Mouse (Mus musculus): ENCODE measurements around the gene Crb1. TPM values are rescaled to one million over a fixed set of nuclear protein-coding genes. Genes with fewer than 3 reads are reported as not detected.
A peak's percentile ranks its signal among the peaks of the same experiment; 100 is the strongest.

Gene Crb1
- polyA plus RNA-seq, 1 experiment from 2014 or later, result 3.5 TPM

DNA sequence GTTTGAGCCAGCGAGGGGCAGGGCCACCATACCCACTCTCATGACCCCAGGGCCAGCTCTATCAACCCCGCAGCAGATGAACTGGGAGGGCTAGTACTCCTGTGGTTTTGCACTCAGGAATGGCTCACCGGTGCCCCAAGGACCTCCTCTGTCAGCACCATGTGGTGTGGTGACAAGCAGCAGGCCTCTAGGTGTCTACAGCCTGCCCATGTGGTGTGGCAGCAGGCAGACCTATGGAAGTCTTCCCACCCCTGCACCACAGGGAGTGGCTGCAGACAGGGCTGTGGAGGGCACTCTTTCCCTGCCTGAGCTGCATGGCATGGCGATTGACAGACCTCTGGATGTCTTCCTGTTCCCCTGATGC is 2.7 kb upstream of the Crb1 start:
- ATAC-seq (ENCODE audit: low FRiP score, low read depth), result no peak

DNA sequence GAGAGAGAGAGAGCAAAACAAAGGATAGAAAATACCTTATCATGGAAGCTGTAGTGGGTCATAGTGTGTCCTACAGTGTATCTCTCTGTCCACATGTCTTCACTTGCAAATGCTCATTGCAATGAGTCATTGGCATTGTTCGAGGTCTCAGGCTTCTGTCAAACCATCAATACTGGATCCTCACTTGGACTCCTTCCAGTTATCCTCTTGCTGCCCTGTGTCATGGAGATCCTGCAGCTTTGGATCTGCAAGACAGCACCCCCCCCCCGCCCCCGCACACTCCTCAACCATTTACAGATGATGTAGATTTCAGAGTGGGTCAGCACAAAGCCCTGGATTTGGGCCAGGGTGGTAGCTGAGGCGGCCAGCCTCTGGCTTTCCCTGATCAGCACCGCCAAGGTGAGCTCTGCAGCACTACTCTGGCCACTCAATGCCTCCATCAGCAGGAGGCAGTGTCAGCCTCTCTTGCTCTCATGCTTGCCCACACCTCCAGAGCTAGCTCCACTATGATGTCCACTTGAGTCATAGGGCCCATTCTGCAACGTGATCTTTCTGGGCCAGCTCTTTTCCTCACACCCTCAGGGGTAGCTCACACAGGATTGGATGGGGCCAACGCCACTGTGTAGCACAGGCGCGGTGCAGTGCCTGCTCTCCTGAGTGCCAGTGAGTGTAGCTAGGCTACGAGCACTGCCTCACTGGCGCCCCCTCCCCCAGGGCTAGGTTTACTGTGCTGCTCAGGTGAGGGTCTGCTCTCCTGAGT is 2.1 kb upstream of the Crb1 start:
- no peak overlapping the region for H3K4me3 ChIP-seq
- WGBS, result 23% methylated on average over 11 of the region's 11 CpGs
- peaks cover 7% of the 10 kb centered on the region; the same call in 1 of the 2 replicates for H3K27me3 ChIP-seq
- peaks cover 18% of the 10 kb centered on the region for H3K4me1 ChIP-seq
- no peaks in the 10 kb centered on the region for H3K36me3 ChIP-seq
- no peak overlapping the region for H3K9ac ChIP-seq (replicated peaks)
- H3K4me2 ChIP-seq (replicated peaks), result 0 out of 2 replicates have a peak overlapping the region, but pooled peaks have one; percentile 5
- H3K9me3 ChIP-seq, result no peaks in the 10 kb centered on the region
- peak; percentile 29; the same call in 1 of the 2 replicates for ATAC-seq (ENCODE audit: low FRiP score, low read depth)
- H3K27ac ChIP-seq (replicated peaks), result no peak overlapping the region

More for the DNA sequence above, 2.7 kb upstream of the Crb1 start:
- Histone ChIP-seq H3K4me3 (no peak overlapping the region), H3K9ac (replicated peaks) (no peak overlapping the region), H3K4me1 (peaks cover 18% of the 10 kb centered on the region), H3K27me3 (peaks cover 7% of the 10 kb centered on the region; the same call in 1 of the 2 replicates), H3K27ac (replicated peaks) (no peak overlapping the region), H3K9me3 (no peaks in the 10 kb centered on the region), H3K36me3 (no peaks in the 10 kb centered on the region), H3K4me2 (replicated peaks) (0 out of 2 replicates have a peak overlapping the region, but pooled peaks have one; percentile 5)
- WGBS, result 31% methylated on average over 4 of the region's 4 CpGs

DNA sequence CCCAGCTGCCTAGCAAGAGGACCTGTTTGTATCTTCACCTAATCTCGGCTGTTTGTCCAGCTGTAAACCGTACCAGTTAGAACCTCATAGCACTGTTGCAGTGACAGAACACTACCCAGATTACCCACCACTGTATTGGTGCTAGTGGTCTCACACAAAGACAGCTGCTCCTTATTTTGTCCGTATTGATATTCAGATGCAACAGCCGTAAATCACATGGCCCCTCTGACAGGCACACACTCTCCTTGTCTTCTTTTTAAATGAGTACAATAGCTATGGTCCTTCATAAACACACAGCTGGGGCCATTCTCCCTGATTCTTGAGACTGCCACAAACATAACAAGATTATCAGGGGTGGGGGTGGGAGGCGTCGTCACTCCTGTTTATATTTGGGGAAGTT is 1.0 kb downstream of the Crb1 start:
- peak overlapping the region; percentile 63 for H3K27ac ChIP-seq (replicated peaks)
- H3K4me3 ChIP-seq, result peak overlapping the region; percentile 30
- WGBS, result 10% methylated on average over 6 of the region's 6 CpGs
- peak; percentile 88 for ATAC-seq (ENCODE audit: low FRiP score, low read depth)
- H3K4me1 ChIP-seq, result peaks cover 18% of the 10 kb centered on the region
- H3K36me3 ChIP-seq, result no peaks in the 10 kb centered on the region
- H3K4me2 ChIP-seq (replicated peaks), result peak overlapping the region; percentile 45
- H3K27me3 ChIP-seq, result peaks cover 7% of the 10 kb centered on the region; the same call in 1 of the 2 replicates
- 0 out of 2 replicates have a peak overlapping the region, but pooled peaks have one; percentile 4 for H3K9ac ChIP-seq (replicated peaks)
- no peaks in the 10 kb centered on the region for H3K9me3 ChIP-seq

DNA sequence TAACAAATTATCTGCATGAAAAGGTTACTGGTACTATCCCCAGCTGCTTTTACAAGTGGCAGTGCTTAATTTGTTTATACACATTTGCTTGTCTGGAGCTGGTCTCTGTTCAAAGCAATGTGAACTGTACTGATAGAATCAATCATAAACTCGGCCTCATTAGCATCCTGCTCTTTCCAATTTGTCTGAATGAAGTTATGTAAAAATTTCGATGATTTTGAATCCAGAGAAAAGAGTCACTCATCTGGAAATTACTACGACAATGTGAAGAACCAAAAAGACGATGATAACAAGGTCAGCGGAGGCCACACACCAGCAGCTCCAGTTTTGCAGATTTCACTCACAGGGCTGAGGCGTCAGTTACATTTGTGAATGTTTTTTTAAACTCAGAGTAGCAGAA is 5.6 kb downstream of the Crb1 start:
- whole genome bisulfite sequencing, result 75% methylated on average over 6 of the region's 6 CpGs
- Histone ChIP-seq H3K27me3 (no peaks in the 10 kb centered on the region), H3K36me3 (no peaks in the 10 kb centered on the region), H3K4me3 (no peak overlapping the region), H3K4me1 (peaks cover 8% of the 10 kb centered on the region), H3K4me2 (replicated peaks) (no peak overlapping the region), H3K27ac (replicated peaks) (no peak overlapping the region), H3K9me3 (no peaks in the 10 kb centered on the region), H3K9ac (replicated peaks) (no peak overlapping the region)
- ATAC-seq (ENCODE audit: low FRiP score, low read depth), result no peak

DNA sequence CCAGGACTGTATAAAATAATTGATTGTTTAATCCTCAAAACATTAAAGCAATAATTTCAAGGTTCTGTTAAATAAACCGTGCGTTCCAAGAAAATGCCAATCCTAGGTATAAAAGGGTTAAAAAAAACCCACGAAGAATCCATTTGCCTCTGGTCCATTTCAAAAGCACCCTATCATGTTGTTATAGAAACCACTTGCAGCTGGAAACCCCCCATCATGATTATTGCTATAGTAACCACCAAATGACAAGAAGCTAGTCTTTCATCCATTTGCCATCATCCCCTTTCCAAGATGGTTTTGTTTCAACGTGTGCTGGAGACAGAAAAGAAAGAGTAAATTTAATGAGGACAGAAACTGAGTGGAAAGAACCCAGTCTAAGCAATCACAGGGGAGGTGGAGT is 28.3 kb downstream of the Crb1 start:
- Histone ChIP-seq H3K9me3 (no peaks in the 10 kb centered on the region), H3K27me3 (no peaks in the 10 kb centered on the region), H3K4me3 (no peak overlapping the region), H3K9ac (replicated peaks) (no peak overlapping the region), H3K4me2 (replicated peaks) (no peak overlapping the region), H3K36me3 (no peaks in the 10 kb centered on the region), H3K27ac (replicated peaks) (no peak overlapping the region), H3K4me1 (peaks cover 23% of the 10 kb centered on the region)
- ATAC-seq (ENCODE audit: low FRiP score, low read depth), result no peak
- 34% methylated on average over 4 of the region's 4 CpGs for WGBS

DNA sequence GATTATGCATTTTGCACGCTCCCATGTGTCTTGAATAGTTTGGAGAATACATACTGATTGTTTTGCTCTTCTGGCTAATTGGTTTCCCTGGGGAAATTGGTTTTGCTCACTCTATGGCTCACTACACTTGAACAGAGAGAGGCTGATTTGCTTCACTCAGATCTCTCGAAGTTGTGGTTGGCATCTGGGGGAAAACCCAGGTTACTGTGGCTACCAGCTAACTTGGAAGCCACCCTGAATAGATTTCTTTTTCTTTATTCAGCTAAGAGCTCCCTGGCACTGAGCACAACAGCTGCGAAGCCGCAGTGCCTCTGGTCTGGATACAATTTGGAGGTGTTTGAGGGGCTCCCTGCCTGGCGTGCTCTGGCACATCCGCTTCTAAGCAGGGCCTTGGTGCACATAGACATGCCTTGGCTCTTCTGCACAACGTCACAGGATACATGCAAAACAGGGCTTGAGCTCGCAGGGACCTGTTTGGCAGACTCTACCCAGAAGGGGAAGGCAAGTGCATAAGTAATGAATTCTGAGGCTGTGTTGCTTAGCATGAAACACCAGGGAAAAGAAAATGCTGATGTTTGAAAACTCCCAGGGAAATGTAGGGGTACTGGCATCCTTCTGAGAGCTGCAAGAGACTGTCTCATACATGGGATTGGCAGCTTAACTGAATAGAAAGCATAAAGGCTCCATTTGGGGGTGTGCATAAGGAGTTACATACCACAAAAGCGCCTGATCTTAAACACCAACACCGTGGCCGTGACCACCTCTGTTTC is 30.1 kb downstream of the Crb1 start:
- Histone ChIP-seq H3K9me3 (no peaks in the 10 kb centered on the region), H3K27ac (replicated peaks) (peak overlapping the region; percentile 71), H3K4me3 (no peak overlapping the region), H3K4me1 (peaks cover 23% of the 10 kb centered on the region), H3K9ac (replicated peaks) (no peak overlapping the region), H3K36me3 (no peaks in the 10 kb centered on the region), H3K4me2 (replicated peaks) (no peak overlapping the region), H3K27me3 (no peaks in the 10 kb centered on the region)
- 54% methylated on average over 11 of the region's 11 CpGs for WGBS
- ATAC-seq (ENCODE audit: low FRiP score, low read depth), result peak; percentile 74

DNA sequence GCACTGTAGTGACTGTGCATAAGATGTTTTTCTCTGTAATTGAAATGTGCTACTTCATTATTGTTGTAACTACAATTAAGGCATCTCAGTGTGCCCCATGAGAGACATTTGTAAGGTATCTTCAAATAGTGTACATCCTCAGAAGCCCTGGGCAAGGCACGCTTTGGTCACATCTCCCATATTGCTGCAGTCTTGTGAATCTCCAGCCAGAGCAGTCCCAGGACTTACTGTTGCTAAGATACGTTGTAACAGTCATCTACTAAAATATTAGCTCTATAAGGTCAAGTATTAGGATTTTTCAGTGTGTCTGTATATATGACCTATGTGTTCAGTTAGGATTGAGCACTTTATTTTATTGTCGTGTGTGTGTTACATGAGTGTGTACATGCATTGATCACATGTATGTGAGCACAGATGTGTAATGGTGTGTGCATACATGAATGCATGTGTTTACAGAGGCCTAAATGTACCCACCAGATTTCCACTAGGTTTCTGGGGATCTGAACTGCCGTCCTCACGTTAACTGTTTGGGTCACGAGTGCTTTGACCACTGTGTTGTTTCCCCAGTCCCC is 30.8 kb downstream of the Crb1 start:
- ATAC-seq (ENCODE audit: low FRiP score, low read depth), result peak; percentile 6; the same call in 1 of the 2 replicates
- WGBS, result 57% methylated on average over 6 of the region's 6 CpGs
- peak overlapping the region; percentile 71 for H3K27ac ChIP-seq (replicated peaks)

DNA sequence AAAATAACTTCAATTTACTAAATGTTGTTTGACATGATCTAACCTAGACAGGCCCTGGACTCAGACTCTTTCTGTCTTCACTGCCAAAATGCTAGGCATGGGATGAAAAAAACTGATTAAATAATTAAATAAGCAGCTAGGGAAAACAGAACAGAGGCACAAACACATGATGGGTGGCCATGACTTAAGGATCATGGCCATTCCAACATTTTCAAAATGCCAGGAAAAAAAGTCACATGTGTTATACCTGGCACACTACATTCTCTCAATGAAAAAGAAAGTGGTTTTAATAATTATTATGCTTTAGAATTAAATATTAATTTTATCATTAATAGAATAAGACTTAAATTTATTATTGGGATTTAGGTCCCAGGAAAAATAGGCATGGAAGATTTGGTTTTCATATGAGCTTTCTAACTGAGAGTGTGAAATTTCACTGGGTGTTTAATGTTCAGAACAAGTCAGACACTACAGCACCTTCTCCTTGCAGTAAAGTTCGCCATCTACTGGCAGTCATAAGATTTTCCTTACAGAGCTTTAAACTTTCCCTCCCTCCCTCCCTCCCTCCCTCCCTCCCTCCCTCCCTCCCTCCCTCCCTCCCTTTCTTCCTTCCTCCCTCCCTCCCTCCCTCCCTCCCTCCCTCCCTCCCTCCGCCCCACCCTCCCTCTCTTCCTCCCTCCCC is 36.6 kb downstream of the Crb1 start:
- Histone ChIP-seq H3K4me3 (no peak overlapping the region), H3K27ac (replicated peaks) (no peak overlapping the region), H3K36me3 (no peaks in the 10 kb centered on the region), H3K4me2 (replicated peaks) (no peak overlapping the region), H3K9ac (replicated peaks) (no peak overlapping the region), H3K4me1 (no peaks in the 10 kb centered on the region), H3K27me3 (no peaks in the 10 kb centered on the region), H3K9me3 (no peaks in the 10 kb centered on the region)
- 0% methylated on average over 1 of the region's 2 CpGs for WGBS
- ATAC-seq (ENCODE audit: low FRiP score, low read depth), result peak; percentile 66; the same call in 1 of the 2 replicates

More for the DNA sequence above, 30.8 kb downstream of the Crb1 start:
- Histone ChIP-seq H3K4me1 (peaks cover 23% of the 10 kb centered on the region), H3K36me3 (no peaks in the 10 kb centered on the region), H3K4me3 (no peak overlapping the region), H3K27me3 (no peaks in the 10 kb centered on the region), H3K9ac (replicated peaks) (no peak overlapping the region), H3K4me2 (replicated peaks) (no peak overlapping the region), H3K9me3 (no peaks in the 10 kb centered on the region)

DNA sequence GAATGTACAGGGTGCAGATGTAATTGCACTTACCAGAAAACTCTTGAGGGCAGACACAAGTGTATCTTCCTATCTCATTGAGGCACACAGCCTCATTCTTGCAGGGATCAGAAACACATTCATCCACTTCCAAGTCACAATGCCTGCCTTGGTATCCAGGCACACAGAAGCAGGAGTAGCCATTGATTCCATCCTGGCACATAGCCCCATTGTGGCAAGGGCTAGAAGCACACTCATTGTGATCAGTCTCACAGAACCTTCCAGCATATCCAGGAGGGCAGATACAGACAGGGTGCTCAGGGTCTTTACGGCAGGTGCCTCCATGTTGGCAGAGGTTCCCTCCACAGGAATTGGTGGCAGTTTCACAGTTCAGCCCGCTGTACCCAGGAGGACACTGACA is 39.9 kb downstream of the Crb1 start:
- Histone ChIP-seq H3K9me3 (no peaks in the 10 kb centered on the region), H3K27me3 (no peaks in the 10 kb centered on the region), H3K9ac (replicated peaks) (no peak overlapping the region), H3K4me1 (no peaks in the 10 kb centered on the region), H3K4me2 (replicated peaks) (no peak overlapping the region), H3K36me3 (no peaks in the 10 kb centered on the region), H3K4me3 (no peak overlapping the region), H3K27ac (replicated peaks) (no peak overlapping the region)
- WGBS, result 73% methylated on average over 2 of the region's 2 CpGs
- ATAC-seq (ENCODE audit: low FRiP score, low read depth), result no peak

DNA sequence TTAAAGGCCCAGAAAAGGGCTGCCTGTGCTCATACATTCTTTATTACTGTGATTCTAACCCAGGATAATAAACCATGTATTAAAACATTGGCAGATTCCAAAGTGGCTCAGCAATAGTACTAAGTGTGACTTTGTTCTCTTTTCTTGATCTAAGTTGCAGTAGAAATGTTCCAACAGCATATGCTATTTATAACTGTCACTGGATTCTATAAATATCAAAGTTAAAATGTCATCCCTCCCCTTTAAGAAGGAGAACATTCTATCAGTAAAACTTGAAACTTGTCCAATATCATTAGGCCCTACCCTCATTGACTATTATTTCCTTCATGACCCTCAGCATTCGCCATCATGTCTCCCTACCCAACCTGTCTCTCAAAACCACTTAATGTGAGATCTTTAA is 48.1 kb downstream of the Crb1 start:
- Histone ChIP-seq H3K27ac (replicated peaks) (no peak overlapping the region), H3K4me1 (no peaks in the 10 kb centered on the region), H3K9ac (replicated peaks) (no peak overlapping the region), H3K9me3 (no peaks in the 10 kb centered on the region), H3K4me2 (replicated peaks) (no peak overlapping the region), H3K27me3 (no peaks in the 10 kb centered on the region), H3K4me3 (no peak overlapping the region), H3K36me3 (no peaks in the 10 kb centered on the region)
- 93% methylated on average over 1 of the region's 1 CpGs for WGBS
- no peak for ATAC-seq (ENCODE audit: low FRiP score, low read depth)

DNA sequence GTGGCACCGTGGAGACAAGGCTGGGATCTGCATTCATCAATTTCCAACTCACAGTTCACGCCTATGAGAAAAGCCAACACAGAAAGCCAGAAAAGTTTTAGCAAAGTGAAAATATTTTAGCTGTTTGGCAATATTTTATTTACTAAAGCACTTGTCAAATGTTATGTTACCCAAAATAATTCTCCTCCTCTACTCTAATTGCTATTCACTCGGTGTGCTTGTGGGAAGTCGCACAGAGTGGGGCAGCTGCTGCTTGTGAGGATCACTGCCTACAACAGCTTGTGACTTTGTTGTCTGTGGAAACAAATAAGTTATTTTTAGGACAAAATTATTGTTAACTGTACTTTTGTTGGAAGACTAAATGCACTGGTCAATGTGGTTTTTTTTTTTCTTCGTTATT is 48.6 kb downstream of the Crb1 start:
- no peaks in the 10 kb centered on the region for H3K36me3 ChIP-seq
- no peaks in the 10 kb centered on the region for H3K27me3 ChIP-seq
- no peak overlapping the region for H3K27ac ChIP-seq (replicated peaks)
- 90% methylated on average over 5 of the region's 5 CpGs for WGBS
- no peaks in the 10 kb centered on the region for H3K9me3 ChIP-seq
- no peaks in the 10 kb centered on the region for H3K4me1 ChIP-seq
- no peak overlapping the region for H3K4me3 ChIP-seq
- no peak overlapping the region for H3K9ac ChIP-seq (replicated peaks)
- ATAC-seq (ENCODE audit: low FRiP score, low read depth), result no peak
- no peak overlapping the region for H3K4me2 ChIP-seq (replicated peaks)
